Mouse (Mus musculus) testis, adult 2 months (tissue): ENCODE measurements around the gene Ccnj. TPM values are rescaled to one million over a fixed set of nuclear protein-coding genes. Genes with fewer than 3 reads are reported as not detected.

Source experiments
- H3K27ac ChIP-seq: fragments of 200-500 bp; 2 replicates; pipeline ENCODE4 v1.5.1; 2012; ENCODE audit warnings: low read depth, low read length; ENCODE audit not compliant: control insufficient read depth, insufficient read depth
- H3K27me3 ChIP-seq: fragments of 200-500 bp; 2 replicates; pipeline ENCODE4 v1.6.1; 2012; ENCODE audit warnings: mild to moderate bottlenecking, low read length, moderate library complexity; ENCODE audit not compliant: control insufficient read depth, insufficient read depth
- H3K36me3 ChIP-seq: fragments of 200-500 bp; 2 replicates; pipeline ENCODE4 v1.6.1; 2012; ENCODE audit warnings: mild to moderate bottlenecking, low read length; ENCODE audit not compliant: control insufficient read depth, insufficient read depth
- H3K4me1 ChIP-seq: fragments of 200-500 bp; 2 replicates; pipeline ENCODE4 v1.6.1; 2012; ENCODE audit warnings: low read length; ENCODE audit not compliant: control insufficient read depth, insufficient read depth
- H3K4me3 ChIP-seq: fragments of 200-500 bp; 2 replicates; pipeline ENCODE4 v1.5.1; 2012; ENCODE audit warnings: low read depth, mild to moderate bottlenecking, low read length, moderate library complexity, mixed read lengths; ENCODE audit not compliant: control insufficient read depth
- CTCF ChIP-seq: fragments of 200-500 bp; IDR thresholded peaks from 2 replicates; pipeline ENCODE4 v1.5.1; 2012; ENCODE audit warnings: low read depth, mild to moderate bottlenecking, inconsistent platforms, low read length, moderate library complexity; ENCODE audit not compliant: control insufficient read depth, insufficient read depth, insufficient replicate concordance
- POLR2A ChIP-seq: fragments of 200-500 bp; IDR thresholded peaks from 2 replicates; pipeline ENCODE4 v1.6.1; 2012; ENCODE audit warnings: low read depth, mild to moderate bottlenecking, inconsistent platforms, low read length, moderate library complexity; ENCODE audit not compliant: control insufficient read depth
- polyA plus RNA-seq: library from polyadenylated mRNA; depleted of rRNA; stranded (reverse); fragments of >200 nt; gene quantifications from 2 replicates; pipeline ENCODE4 v1.2.3, GENCODE M21; 2012

Ccnj gene
- polyA plus RNA-seq, 1 experiment, result 1.7 TPM

DNA sequence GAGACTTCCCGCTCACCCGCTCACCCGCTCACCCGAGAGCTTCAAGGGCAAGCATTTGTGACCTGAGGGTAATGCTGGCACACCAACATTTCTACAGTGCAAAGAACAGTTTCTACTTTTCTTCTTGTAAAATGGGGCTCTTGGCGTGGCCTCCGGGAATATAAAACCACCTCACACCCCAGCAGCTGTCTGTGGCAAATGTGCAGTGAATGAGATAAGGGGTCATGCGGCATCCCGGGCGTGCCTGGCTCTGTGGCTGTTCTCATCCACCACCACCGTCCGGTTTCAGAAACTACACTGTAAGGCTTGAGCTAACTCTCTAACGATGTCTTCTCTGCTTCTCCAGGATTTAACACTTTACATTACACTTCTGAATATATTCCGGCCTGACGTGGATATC lies 17.7 kb upstream of the Ccnj start:
- H3K4me1 ChIP-seq, result no peaks in the 10 kb centered on the region
- no peak overlapping the region for H3K4me3 ChIP-seq
- no peaks in the 10 kb centered on the region for H3K27me3 ChIP-seq
- no peak overlapping the region for H3K27ac ChIP-seq
- H3K36me3 ChIP-seq, result no peaks in the 10 kb centered on the region; the same call in 1 of the 2 replicates
- TF ChIP-seq CTCF (no peak), POLR2A (no peak)

DNA sequence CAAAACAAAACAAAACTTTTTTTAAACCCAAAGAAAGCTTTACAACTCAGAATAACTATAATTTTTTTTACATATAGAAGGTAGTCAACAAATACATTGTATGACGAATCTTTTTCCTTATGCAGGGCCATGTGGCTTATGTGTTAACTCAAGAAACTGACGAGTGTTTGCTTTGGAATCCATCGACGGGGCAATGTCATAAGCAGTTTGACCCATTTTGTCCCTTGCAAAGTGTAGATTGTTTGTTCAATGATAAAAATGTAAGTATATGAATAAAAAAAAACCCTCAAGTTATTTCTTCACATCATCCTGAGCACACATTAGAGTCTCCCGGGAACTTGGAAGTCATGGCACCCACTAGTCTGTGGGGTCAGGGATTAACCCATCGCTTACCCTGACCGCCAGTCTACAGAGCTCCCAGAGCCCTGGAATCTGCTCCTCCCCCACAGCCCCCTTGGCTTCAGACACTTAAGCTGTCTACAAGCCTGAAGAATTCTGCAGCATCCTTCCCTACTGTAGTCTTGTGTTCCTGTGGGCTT lies 15.4 kb upstream of the Ccnj start:
- no peak overlapping the region for H3K27ac ChIP-seq
- H3K36me3 ChIP-seq, result no peaks in the 10 kb centered on the region; the same call in 1 of the 2 replicates
- TF ChIP-seq POLR2A (no peak), CTCF (no peak)
- H3K4me1 ChIP-seq, result no peaks in the 10 kb centered on the region
- H3K4me3 ChIP-seq, result no peak overlapping the region
- H3K27me3 ChIP-seq, result no peaks in the 10 kb centered on the region

DNA sequence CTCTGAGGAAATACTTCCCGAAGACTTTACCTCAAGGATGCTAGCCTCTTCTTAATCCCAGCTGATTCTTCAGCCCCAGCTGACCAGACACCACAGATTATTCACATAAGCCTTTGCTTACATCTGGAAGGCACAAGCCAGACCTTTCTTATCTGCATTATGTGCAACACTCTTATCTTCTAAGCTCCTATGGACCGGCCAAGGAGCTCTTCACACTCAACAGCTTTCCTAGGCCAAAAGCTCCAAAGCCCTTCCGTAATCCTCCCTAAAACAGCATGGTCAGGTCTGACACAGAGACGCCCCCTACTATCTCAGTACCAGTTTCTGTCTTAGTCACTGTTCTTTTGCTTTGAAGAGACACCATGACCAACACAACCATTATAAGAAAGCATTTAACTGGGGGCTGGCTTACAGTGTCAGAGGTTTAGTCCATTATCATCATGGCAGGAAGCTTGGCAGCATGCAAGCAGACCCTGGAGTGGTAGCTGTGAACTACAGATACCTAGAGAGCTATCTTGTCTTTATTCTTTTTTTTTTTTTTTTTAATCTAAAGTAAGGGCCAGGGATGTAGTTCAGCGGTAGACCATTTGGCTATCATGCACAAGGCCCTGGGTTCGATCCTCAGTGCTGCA lies 13.1 kb upstream of the Ccnj start:
- no peak overlapping the region for H3K27ac ChIP-seq
- H3K27me3 ChIP-seq, result no peaks in the 10 kb centered on the region
- TF ChIP-seq CTCF, result no peak
- no peak for TF ChIP-seq POLR2A
- H3K4me3 ChIP-seq, result no peak overlapping the region
- H3K4me1 ChIP-seq, result no peaks in the 10 kb centered on the region
- H3K36me3 ChIP-seq, result no peaks in the 10 kb centered on the region; the same call in 1 of the 2 replicates

DNA sequence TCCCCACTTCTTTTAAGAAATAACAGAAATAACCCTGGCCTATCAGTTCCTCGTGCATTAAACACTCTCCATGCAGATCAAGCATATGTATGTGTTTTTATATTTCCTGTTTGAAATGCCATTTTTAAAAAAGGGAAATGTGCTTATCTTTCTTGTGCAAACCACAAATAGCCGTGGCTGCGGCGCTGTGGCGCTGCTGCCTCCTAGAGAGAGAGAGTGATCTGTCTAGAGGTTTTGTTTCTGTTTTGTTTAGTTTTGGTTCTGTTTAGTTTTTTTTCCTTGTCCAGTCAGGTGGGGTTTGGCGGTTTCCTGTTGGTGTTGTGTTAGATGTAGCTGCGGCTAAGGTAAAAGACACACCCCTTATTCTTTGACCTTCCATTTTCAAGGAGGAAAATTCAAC lies 12.3 kb upstream of the Ccnj start:
- Histone ChIP-seq H3K27me3 (no peaks in the 10 kb centered on the region), H3K27ac (no peak overlapping the region), H3K36me3 (no peaks in the 10 kb centered on the region; the same call in 1 of the 2 replicates), H3K4me3 (no peak overlapping the region), H3K4me1 (no peaks in the 10 kb centered on the region)
- TF ChIP-seq POLR2A (no peak), CTCF (no peak)

DNA sequence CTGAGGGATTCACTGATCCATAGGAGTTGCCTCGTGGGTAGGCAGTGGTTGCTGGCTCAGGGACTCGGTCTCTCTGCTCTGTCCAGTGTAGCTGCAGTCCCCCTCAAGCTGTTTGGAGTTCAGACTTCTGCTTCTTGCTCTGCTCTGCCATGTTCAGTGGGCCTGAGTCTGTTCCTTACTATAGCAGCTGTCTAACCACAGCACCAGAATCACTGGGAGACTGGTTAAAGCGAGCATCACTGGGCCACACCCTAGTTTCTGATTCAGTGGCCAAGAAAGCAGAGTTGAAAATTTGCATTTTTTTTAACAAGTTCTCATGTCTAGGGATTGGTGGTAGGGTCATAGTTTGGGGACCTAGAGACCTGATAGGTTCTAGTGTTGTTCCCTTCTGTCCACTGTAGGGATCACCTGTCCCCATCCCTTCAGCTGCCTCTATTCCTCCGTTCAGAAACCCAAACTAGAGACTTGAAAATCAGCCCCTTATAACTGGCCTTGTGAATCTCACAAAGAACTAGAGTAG lies 9.7 kb upstream of the Ccnj start:
- TF ChIP-seq CTCF (no peak), POLR2A (no peak)

DNA sequence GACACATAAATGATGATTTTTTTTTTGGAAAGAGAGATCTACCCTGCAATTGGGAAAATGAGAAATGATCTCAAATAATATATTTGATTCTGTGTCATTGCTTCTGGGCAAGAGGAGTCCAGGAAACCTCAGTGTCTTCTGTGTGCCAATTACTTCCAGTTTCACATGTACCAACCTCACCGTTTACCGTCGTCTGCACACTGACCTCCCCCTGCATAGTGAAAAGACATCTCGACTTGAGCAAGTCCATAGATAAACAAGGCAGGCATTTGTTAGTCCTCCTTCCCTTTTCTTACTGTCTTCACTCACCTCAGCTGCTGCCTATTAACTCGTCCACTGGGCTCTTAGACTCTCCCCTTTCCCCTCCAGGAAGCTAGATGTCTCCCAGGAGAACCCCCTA lies 5.4 kb upstream of the Ccnj start:
- Histone ChIP-seq H3K27ac (no peak overlapping the region), H3K4me3 (no peak overlapping the region), H3K36me3 (no peaks in the 10 kb centered on the region; the same call in 1 of the 2 replicates), H3K27me3 (no peaks in the 10 kb centered on the region), H3K4me1 (peaks cover 10% of the 10 kb centered on the region)
- TF ChIP-seq POLR2A (no peak), CTCF (no peak)

More for the DNA sequence above, 9.7 kb upstream of the Ccnj start:
- H3K27me3 ChIP-seq, result no peaks in the 10 kb centered on the region
- no peaks in the 10 kb centered on the region; the same call in 1 of the 2 replicates for H3K36me3 ChIP-seq
- H3K4me3 ChIP-seq, result no peak overlapping the region
- H3K4me1 ChIP-seq, result no peaks in the 10 kb centered on the region
- H3K27ac ChIP-seq, result no peak overlapping the region

DNA sequence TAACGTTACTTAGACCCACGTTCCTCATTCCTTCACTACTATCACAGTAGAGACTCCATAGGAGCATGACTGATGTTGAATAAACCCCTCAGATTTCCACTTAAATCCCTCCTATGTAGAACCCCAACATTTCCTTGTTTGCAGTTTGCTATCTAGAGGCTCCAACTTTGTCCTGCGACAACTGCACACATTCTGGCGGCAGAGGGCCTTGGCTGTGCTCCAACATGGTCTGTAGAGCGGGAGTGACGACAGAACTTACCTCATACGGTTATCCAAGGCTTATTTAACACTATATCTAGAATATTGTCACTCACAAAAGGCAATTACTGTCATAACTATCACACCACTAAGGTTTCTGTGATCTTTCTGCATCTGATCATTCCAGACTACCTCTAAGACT lies 4.3 kb upstream of the Ccnj start:
- H3K27ac ChIP-seq, result no peak overlapping the region
- H3K27me3 ChIP-seq, result no peaks in the 10 kb centered on the region
- no peaks in the 10 kb centered on the region; the same call in 1 of the 2 replicates for H3K36me3 ChIP-seq
- no peak overlapping the region for H3K4me3 ChIP-seq
- H3K4me1 ChIP-seq, result peaks cover 12% of the 10 kb centered on the region
- TF ChIP-seq CTCF (no peak), POLR2A (no peak)

DNA sequence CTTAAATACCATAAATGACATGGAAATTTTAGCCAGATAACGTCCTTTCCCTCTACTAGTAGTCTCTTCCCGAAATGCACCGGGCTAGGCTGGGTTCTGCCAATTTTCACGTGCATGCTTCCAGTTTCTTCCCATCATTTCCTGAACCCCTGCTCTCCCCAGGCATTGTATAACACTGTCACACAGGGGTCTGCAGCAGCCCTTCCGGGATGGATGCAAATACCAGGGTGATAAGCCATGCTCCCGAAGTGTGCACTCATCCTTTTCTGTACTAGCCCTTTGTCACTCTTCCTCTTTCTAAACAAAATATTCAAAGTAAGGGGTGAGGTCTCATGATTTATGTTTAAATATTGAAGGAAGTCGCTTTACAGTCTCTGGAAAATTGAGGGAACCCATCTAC lies 881 bp upstream of the Ccnj start:
- H3K4me3 ChIP-seq, result peak overlapping the region; percentile 92
- no peak for TF ChIP-seq POLR2A
- TF ChIP-seq CTCF, result no peak

More for the DNA sequence above, 881 bp upstream of the Ccnj start:
- no peaks in the 10 kb centered on the region for H3K27me3 ChIP-seq
- no peaks in the 10 kb centered on the region; the same call in 1 of the 2 replicates for H3K36me3 ChIP-seq
- no peak overlapping the region for H3K27ac ChIP-seq
- peaks cover 14% of the 10 kb centered on the region for H3K4me1 ChIP-seq
